Mouse (Mus musculus): ENCODE measurements around the gene Ptpn5.

Gene Ptpn5

GRCm38 (mm10) chr7:47113383-47113782, 20.1 kb downstream of the Ptpn5 start:
- in situ Hi-C loops (cut with MboI, MseI), result no loop called here

GRCm38 (mm10) chr7:47112036-47112435, 21.4 kb downstream of the Ptpn5 start:
- in situ Hi-C loops (cut with MboI, MseI), result no loop called here

- in situ Hi-C loops (cut with MboI, MseI), result no loop called here
Measured at GRCm38 (mm10) chr7:47111121-47111520, 22.4 kb downstream of the Ptpn5 start.

GRCm38 (mm10) chr7:47110511-47110910, 23.0 kb downstream of the Ptpn5 start:
- in situ Hi-C loops (cut with MboI, MseI), result no loop called here

- in situ Hi-C loops (cut with MboI, MseI), result no loop called here
Measured at GRCm38 (mm10) chr7:47108779-47109189, 24.7 kb downstream of the Ptpn5 start.

GRCm38 (mm10) chr7:47106949-47107348, 26.5 kb downstream of the Ptpn5 start:
- in situ Hi-C loops (cut with MboI, MseI), result no loop called here

- in situ Hi-C loops (cut with MboI, MseI), result no loop called here
Measured at GRCm38 (mm10) chr7:47103671-47104414, 29.6 kb downstream of the Ptpn5 start.

GRCm38 (mm10) chr7:47102970-47103369, 30.5 kb downstream of the Ptpn5 start:
- in situ Hi-C loops (cut with MboI, MseI), result no loop called here

GRCm38 (mm10) chr7:47100615-47101014, 32.9 kb downstream of the Ptpn5 start:
- in situ Hi-C loops (cut with MboI, MseI), result no loop called here

- in situ Hi-C loops (cut with MboI, MseI), result no loop called here
Measured at GRCm38 (mm10) chr7:47099306-47099705, 34.2 kb downstream of the Ptpn5 start.

GRCm38 (mm10) chr7:47098044-47098443, 35.4 kb downstream of the Ptpn5 start:
- in situ Hi-C loops (cut with MboI, MseI), result no loop called here

GRCm38 (mm10) chr7:47094969-47095368, 38.5 kb downstream of the Ptpn5 start:
- in situ Hi-C loops (cut with MboI, MseI), result no loop called here

GRCm38 (mm10) chr7:47093935-47094334, 39.5 kb downstream of the Ptpn5 start:
- in situ Hi-C loops (cut with MboI, MseI), result no loop called here

GRCm38 (mm10) chr7:47085075-47085474, 48.4 kb downstream of the Ptpn5 start:
- in situ Hi-C loops (cut with MboI, MseI), result no loop called here

- in situ Hi-C loops (cut with MboI, MseI), result loop anchor here (5.0 kb wide), 1 partner anchor 61 kb away; no protein-coding TSS in a partner anchor
Measured at GRCm38 (mm10) chr7:47081277-47081676, 52.2 kb downstream of the Ptpn5 start.

GRCm38 (mm10) chr7:47080868-47081267, 52.6 kb downstream of the Ptpn5 start:
- in situ Hi-C loops (cut with MboI, MseI), result loop anchor here (5.0 kb wide), 1 partner anchor 61 kb away; no protein-coding TSS in a partner anchor

GRCm38 (mm10) chr7:47077451-47077850, 56.0 kb downstream of the Ptpn5 start:
- in situ Hi-C loops (cut with MboI, MseI), result loop anchor here (10.0 kb wide), 1 partner anchor 53 kb away; no protein-coding TSS in a partner anchor

- in situ Hi-C loops (cut with MboI, MseI), result loop anchor here (10.0 kb wide), 1 partner anchor 52 kb away; no protein-coding TSS in a partner anchor
Measured at GRCm38 (mm10) chr7:47076729-47077128, 56.8 kb downstream of the Ptpn5 start.

GRCm38 (mm10) chr7:47076193-47076592, 57.3 kb downstream of the Ptpn5 start:
- in situ Hi-C loops (cut with MboI, MseI), result loop anchor here (10.0 kb wide), 1 partner anchor 51 kb away; no protein-coding TSS in a partner anchor

- in situ Hi-C loops (cut with MboI, MseI), result loop anchor here (10.0 kb wide), 1 partner anchor 49 kb away; no protein-coding TSS in a partner anchor
Measured at GRCm38 (mm10) chr7:47073536-47074521, 59.7 kb downstream of the Ptpn5 start.

- in situ Hi-C loops (cut with MboI, MseI), result loop anchor here (10.0 kb wide), 1 partner anchor 48 kb away; no protein-coding TSS in a partner anchor
Measured at GRCm38 (mm10) chr7:47072551-47072950, 60.9 kb downstream of the Ptpn5 start.

- in situ Hi-C loops (cut with MboI, MseI), result loop anchor here (10.0 kb wide), 1 partner anchor 917 kb away; the partner anchor contains the start of gene Mrgpra4
Measured at GRCm38 (mm10) chr7:47067879-47068278, 65.6 kb downstream of the Ptpn5 start.

All from regulatory T cell (primary cell).